Mouse (Mus musculus): ENCODE measurements around the gene Dnah10. TPM values are rescaled to one million over a fixed set of nuclear protein-coding genes. Genes with fewer than 3 reads are reported as not detected.
"Not testable (repeated sequence)": the region's sequence is repeated elsewhere in the genome, so short reads cannot be mapped to it uniquely, and the experiment has no call there.

The Dnah10 gene
- total and polyA plus RNA-seq, 3 experiments, result 0.03 to 0.30 (median 0.08) TPM

- no peak overlapping the region for H3K4me2 ChIP-seq (ENCODE audit: insufficient read depth, low read depth, poor library complexity, severe bottlenecking)
- no peaks in the 10 kb centered on the region for H3K27me3 ChIP-seq (replicated peaks)
- H3K27ac ChIP-seq (ENCODE audit: insufficient read depth, low read depth), result no peak overlapping the region
- no peaks in the 10 kb centered on the region for H3K79me2 ChIP-seq (replicated peaks; ENCODE audit: control insufficient read depth, extremely low read depth, insufficient read depth, poor library complexity, severe bottlenecking)
- no peak for TF ChIP-seq JUND (conservative IDR thresholded peaks at IDR 0.05; ENCODE audit: low read depth, low read length)
- TF ChIP-seq CHD1 (IDR thresholded peaks at IDR 0.05; ENCODE audit: low read depth, low read length), result no peak
- TF ChIP-seq CTCF (conservative IDR thresholded peaks at IDR 0.05 in 1 of 2, IDR thresholded peaks at IDR 0.05 in 1 of 2; ENCODE audit: low read depth in 2 of 2, low read length in 2 of 2), result peak in 1 of 2 experiments; percentile 30; a peak in 2 of 4 replicates
- no peak for TF ChIP-seq ELF1 (IDR thresholded peaks at IDR 0.05; ENCODE audit: low read depth, low read length)
- no peak for TF ChIP-seq ZKSCAN1 (IDR thresholded peaks at IDR 0.05; ENCODE audit: borderline replicate concordance, low read depth, low read length)
- TF ChIP-seq PAX5 (IDR thresholded peaks at IDR 0.05; ENCODE audit: low read length), result no peak
- no peak for TF ChIP-seq ZNF384 (IDR thresholded peaks at IDR 0.05; ENCODE audit: low read depth, low read length)
- no peak for TF ChIP-seq MAFK (IDR thresholded peaks at IDR 0.05; ENCODE audit: insufficient replicate concordance, low read length)
- dilution Hi-C loops (cut with MboI; ENCODE audit: extremely low pct_ligation_motif_present, extremely low pct_unique_long_range_greater_than_20kb, low sequenced_read_pairs), result no loop called here
- no peak for DNase-seq (ENCODE audit: extremely low read depth)
- H3K4me3 ChIP-seq (replicated peaks in 1 of 3; ENCODE audit: low read depth in 2 of 3, low read length in 2 of 3, poor library complexity in 1 of 3), result no peak overlapping the region
- no peaks in the 10 kb centered on the region for H3K36me3 ChIP-seq (replicated peaks in 1 of 2; ENCODE audit: control insufficient read depth in 1 of 2, insufficient read depth in 1 of 2, low read length in 1 of 2)
- in situ Hi-C loops (cut with MboI; ENCODE audit: low pct_ligation_motif_present, low pct_unique_long_range_greater_than_20kb, low sequenced_read_pairs), result loop anchor here (5.0 kb wide), 1 partner anchor 88 kb away; the partner anchor contains the start of genes Ccdc92 and Zfp664
- peaks cover 0 to 3% of the 10 kb centered on the region in 2 experiments; a peak in 1 of 4 replicates for H3K4me1 ChIP-seq (ENCODE audit: control insufficient read depth in 1 of 2, insufficient read depth in 2 of 2)
- H3K9ac ChIP-seq (ENCODE audit: insufficient read depth, low read depth), result no peak overlapping the region
- H3K9me3 ChIP-seq (replicated peaks; ENCODE audit: low read length), result no peaks in the 10 kb centered on the region
Observed at GRCm38 (mm10) chr5:124774552-124774951, 49.7 kb downstream of the Dnah10 start.

DNA sequence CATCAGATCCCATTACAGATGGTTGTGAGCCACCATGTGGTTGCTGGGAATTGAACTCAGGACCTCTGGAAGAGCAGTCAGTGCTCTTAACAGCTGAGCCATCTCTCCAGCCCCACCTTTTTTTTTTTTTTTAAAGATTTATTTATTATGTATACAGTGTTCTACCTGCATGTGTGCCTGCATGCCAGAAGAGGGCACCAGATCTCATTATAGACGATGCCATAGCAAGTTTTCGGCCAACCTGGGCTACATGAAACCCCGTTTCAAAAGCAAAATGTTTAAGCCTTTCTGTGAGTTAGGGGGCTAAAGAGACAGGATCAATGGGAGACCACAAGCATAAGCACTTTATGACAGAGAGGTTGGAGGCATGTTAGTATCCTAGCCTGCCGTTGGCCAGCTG, 51.4 kb downstream of the Dnah10 start:
- DNase-seq (ENCODE audit: extremely low read depth); H3K79me2 ChIP-seq (replicated peaks; ENCODE audit: control insufficient read depth, extremely low read depth, insufficient read depth, poor library complexity, severe bottlenecking); H3K27ac ChIP-seq (ENCODE audit: insufficient read depth, low read depth); H3K9ac ChIP-seq (ENCODE audit: insufficient read depth, low read depth); H3K4me1 ChIP-seq (ENCODE audit: control insufficient read depth in 1 of 2, insufficient read depth in 2 of 2); dilution Hi-C loops (cut with MboI; ENCODE audit: extremely low pct_ligation_motif_present, extremely low pct_unique_long_range_greater_than_20kb, low sequenced_read_pairs); in situ Hi-C loops (cut with MboI; ENCODE audit: low pct_ligation_motif_present, low pct_unique_long_range_greater_than_20kb, low sequenced_read_pairs); H3K4me2 ChIP-seq (ENCODE audit: insufficient read depth, low read depth, poor library complexity, severe bottlenecking); H3K36me3 ChIP-seq (replicated peaks in 1 of 2; ENCODE audit: control insufficient read depth in 1 of 2, insufficient read depth in 1 of 2, low read length in 1 of 2); H3K27me3 ChIP-seq (replicated peaks); H3K4me3 ChIP-seq (replicated peaks in 1 of 3; ENCODE audit: low read depth in 2 of 3, low read length in 2 of 3, poor library complexity in 1 of 3): not testable (repeated sequence)
- TF ChIP-seq ZNF384 (IDR thresholded peaks at IDR 0.05; ENCODE audit: low read depth, low read length), result peak; percentile 65; the same call in 1 of the 2 replicates
- TF ChIP-seq SMC3 (IDR thresholded peaks at IDR 0.05; ENCODE audit: low read depth, low read length), result 0 out of 2 replicates have a peak, but pooled peaks have one; percentile 10
- peak in 1 of 2 experiments; percentile 47; a peak in 2 of 4 replicates for TF ChIP-seq CTCF (conservative IDR thresholded peaks at IDR 0.05 in 1 of 2, IDR thresholded peaks at IDR 0.05 in 1 of 2; ENCODE audit: low read depth in 2 of 2, low read length in 2 of 2)
- peaks cover 12% of the 10 kb centered on the region for H3K9me3 ChIP-seq (replicated peaks; ENCODE audit: low read length)

- dilution Hi-C loops (cut with MboI; ENCODE audit: extremely low pct_ligation_motif_present, extremely low pct_unique_long_range_greater_than_20kb, low sequenced_read_pairs) (no loop called here), in situ Hi-C loops (cut with MboI; ENCODE audit: low pct_ligation_motif_present, low pct_unique_long_range_greater_than_20kb, low sequenced_read_pairs) (no loop called here)
- DNase-seq (ENCODE audit: extremely low read depth), result peak; percentile 79
- Histone ChIP-seq H3K9me3 (replicated peaks; ENCODE audit: low read length) (peaks cover 12% of the 10 kb centered on the region), H3K9ac (ENCODE audit: insufficient read depth, low read depth) (no peak overlapping the region), H3K36me3 (replicated peaks in 1 of 2; ENCODE audit: control insufficient read depth in 1 of 2, insufficient read depth in 1 of 2, low read length in 1 of 2) (no peaks in the 10 kb centered on the region), H3K27me3 (replicated peaks) (peaks cover 5% of the 10 kb centered on the region), H3K27ac (ENCODE audit: insufficient read depth, low read depth) (no peak overlapping the region), H3K4me3 (replicated peaks in 1 of 3; ENCODE audit: low read depth in 2 of 3, low read length in 2 of 3, poor library complexity in 1 of 3) (no peak overlapping the region), H3K4me2 (ENCODE audit: insufficient read depth, low read depth, poor library complexity, severe bottlenecking) (no peak overlapping the region), H3K4me1 (ENCODE audit: control insufficient read depth in 1 of 2, insufficient read depth in 2 of 2) (peaks cover 0 to 3% of the 10 kb centered on the region in 2 experiments; a peak in 1 of 4 replicates), H3K79me2 (replicated peaks; ENCODE audit: control insufficient read depth, extremely low read depth, insufficient read depth, poor library complexity, severe bottlenecking) (no peaks in the 10 kb centered on the region)
- TF ChIP-seq GABPA (IDR thresholded peaks at IDR 0.05; ENCODE audit: insufficient replicate concordance, low read depth, low read length) (no peak), MAFK (IDR thresholded peaks at IDR 0.05; ENCODE audit: insufficient replicate concordance, low read length) (no peak), SMC3 (IDR thresholded peaks at IDR 0.05; ENCODE audit: low read depth, low read length) (peak; percentile 58), NELFE (IDR thresholded peaks at IDR 0.05; ENCODE audit: low read depth, low read length) (peak; percentile 45; the same call in 1 of the 2 replicates), RAD21 (IDR thresholded peaks at IDR 0.05; ENCODE audit: low read depth, low read length) (peak; percentile 59), CTCF (conservative IDR thresholded peaks at IDR 0.05 in 1 of 2, IDR thresholded peaks at IDR 0.05 in 1 of 2; ENCODE audit: low read depth in 2 of 2, low read length in 2 of 2) (peak; percentile 67 to 99; a peak in 3 of 4 replicates)
Observed at GRCm38 (mm10) chr5:124777178-124777709, 52.4 kb downstream of the Dnah10 start.
